Mouse (Mus musculus): ENCODE data around the gene Rbm5. TPM values are rescaled to one million over a fixed set of nuclear protein-coding genes. Genes with fewer than 3 reads are reported as not detected.
A peak's percentile ranks its signal among the peaks of the same experiment; 100 is the strongest.

The Rbm5 gene
- polyA plus RNA-seq, 1 experiment from 2014 or later: 241 TPM

DNA sequence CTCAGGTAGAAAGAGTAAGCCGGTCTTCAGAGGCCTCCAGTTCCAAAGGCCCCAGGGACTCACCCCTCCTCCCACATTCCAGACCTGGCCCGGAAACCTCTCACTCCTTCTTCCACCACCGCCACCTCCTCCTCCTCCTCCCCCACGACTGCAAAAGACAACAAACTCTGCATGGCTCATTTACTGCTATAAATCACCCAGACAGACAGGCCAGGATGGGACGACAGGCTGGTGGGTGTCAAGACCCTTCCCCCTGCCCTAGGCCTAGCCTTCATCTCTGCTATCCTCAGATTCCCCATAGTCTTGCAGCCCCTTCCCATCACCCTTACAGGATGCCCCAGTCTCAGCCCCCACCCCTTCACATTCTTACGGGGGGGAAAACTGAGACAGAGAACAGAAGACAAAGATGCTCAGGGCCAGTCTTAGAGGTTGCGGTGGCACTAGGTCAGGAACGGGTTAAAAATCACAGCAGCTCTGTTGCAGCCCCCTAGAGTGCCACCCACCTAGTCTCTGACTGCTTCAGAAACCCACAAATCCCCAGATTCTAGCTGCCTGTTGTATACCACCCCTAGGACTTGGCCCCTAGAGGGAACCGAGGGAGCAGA lies 71.3 kb downstream of the Rbm5 start:
- Histone ChIP-seq H3K36me3 (ENCODE audit: control insufficient read depth, insufficient read depth, low read length) (peaks cover 38% of the 10 kb centered on the region), H3K4me2 (ENCODE audit: low read length) (peak overlapping the region; percentile 35), H3K27me3 (ENCODE audit: control insufficient read depth, insufficient read depth, low read length) (no peaks in the 10 kb centered on the region), H3K27ac (replicated peaks; ENCODE audit: low read depth, low read length) (no peak overlapping the region), H3K9ac (replicated peaks; ENCODE audit: low read length) (peak overlapping the region; percentile 12), H3K4me1 (ENCODE audit: control insufficient read depth, insufficient read depth, low read length) (peaks cover 59% of the 10 kb centered on the region), H3K4me3 (replicated peaks; ENCODE audit: low read depth, low read length) (no peak overlapping the region), H3K9me3 (ENCODE audit: control insufficient read depth, low read length) (no peaks in the 10 kb centered on the region)
- DNase-seq (no peak), ATAC-seq (ENCODE audit: low FRiP score, low TSS enrichment) (no peak)
- WGBS: 8% methylated on average over 9 of the region's 9 CpGs

GRCm38 (mm10) chr9:107698611-107699190 lies 72.1 kb downstream of the Rbm5 start:
- Histone ChIP-seq H3K36me3 (ENCODE audit: control insufficient read depth, insufficient read depth, low read length) (peaks cover 31% of the 10 kb centered on the region), H3K9ac (replicated peaks; ENCODE audit: low read length) (peak overlapping the region; percentile 34; the same call in 1 of the 2 replicates), H3K4me1 (ENCODE audit: control insufficient read depth, insufficient read depth, low read length) (peaks cover 60% of the 10 kb centered on the region), H3K27me3 (ENCODE audit: control insufficient read depth, insufficient read depth, low read length) (no peaks in the 10 kb centered on the region), H3K27ac (replicated peaks; ENCODE audit: low read depth, low read length) (peak overlapping the region; percentile 55), H3K4me2 (ENCODE audit: low read length) (peak overlapping the region; percentile 35), H3K9me3 (ENCODE audit: control insufficient read depth, low read length) (no peaks in the 10 kb centered on the region), H3K4me3 (replicated peaks; ENCODE audit: low read depth, low read length) (no peak overlapping the region)
- 13% methylated on average over 14 of the region's 14 CpGs for WGBS
- DNase-seq (no peak), ATAC-seq (ENCODE audit: low FRiP score, low TSS enrichment) (no peak)

DNA sequence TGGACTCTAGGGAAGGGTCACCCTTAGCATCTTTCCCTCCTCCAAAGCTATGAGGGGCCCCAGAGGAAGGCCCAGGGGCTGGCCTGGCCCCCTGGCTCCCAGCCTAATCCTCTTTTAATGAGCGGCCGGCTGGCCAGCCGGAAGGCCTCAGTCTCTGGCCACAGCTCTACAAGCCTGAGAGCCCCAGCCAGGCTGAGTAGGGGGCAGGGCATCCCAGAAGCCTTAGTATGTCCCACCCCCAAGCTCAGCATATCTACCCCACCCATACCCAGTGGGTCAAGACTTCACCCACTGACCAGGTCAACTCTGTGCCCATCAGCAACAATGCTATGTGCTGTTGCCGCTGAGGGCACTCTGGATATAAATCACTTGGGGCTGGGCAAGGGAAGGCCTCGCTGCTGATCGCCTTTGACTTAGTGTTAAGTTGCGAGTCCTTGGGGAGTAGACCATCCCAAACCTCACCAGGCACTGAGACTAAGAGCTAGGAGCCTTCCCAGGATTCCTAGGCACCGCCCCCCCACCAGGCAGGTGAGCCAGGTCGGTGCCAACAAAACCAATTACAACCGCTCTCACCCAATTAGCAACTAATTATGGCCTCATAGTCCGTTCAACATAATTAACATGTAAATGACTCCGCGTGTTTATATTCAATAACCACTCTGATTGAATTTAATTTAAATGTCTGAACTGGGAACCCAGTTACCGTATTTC lies 72.8 kb downstream of the Rbm5 start:
- no peaks in the 10 kb centered on the region for H3K9me3 ChIP-seq (ENCODE audit: control insufficient read depth, low read length)
- no peak overlapping the region for H3K4me3 ChIP-seq (replicated peaks; ENCODE audit: low read depth, low read length)
- H3K27ac ChIP-seq (replicated peaks; ENCODE audit: low read depth, low read length): peak overlapping the region; percentile 55; the same call in 1 of the 2 replicates
- H3K36me3 ChIP-seq (ENCODE audit: control insufficient read depth, insufficient read depth, low read length): peaks cover 24% of the 10 kb centered on the region
- H3K4me2 ChIP-seq (ENCODE audit: low read length): peak overlapping the region; percentile 35
- peak overlapping the region; percentile 44; the same call in 1 of the 2 replicates for H3K9ac ChIP-seq (replicated peaks; ENCODE audit: low read length)
- DNase-seq (peak; percentile 47), ATAC-seq (ENCODE audit: low FRiP score, low TSS enrichment) (no peak)
- H3K27me3 ChIP-seq (ENCODE audit: control insufficient read depth, insufficient read depth, low read length): no peaks in the 10 kb centered on the region
- 7% methylated on average over 14 of the region's 14 CpGs for WGBS
- H3K4me1 ChIP-seq (ENCODE audit: control insufficient read depth, insufficient read depth, low read length): peaks cover 66% of the 10 kb centered on the region

DNA sequence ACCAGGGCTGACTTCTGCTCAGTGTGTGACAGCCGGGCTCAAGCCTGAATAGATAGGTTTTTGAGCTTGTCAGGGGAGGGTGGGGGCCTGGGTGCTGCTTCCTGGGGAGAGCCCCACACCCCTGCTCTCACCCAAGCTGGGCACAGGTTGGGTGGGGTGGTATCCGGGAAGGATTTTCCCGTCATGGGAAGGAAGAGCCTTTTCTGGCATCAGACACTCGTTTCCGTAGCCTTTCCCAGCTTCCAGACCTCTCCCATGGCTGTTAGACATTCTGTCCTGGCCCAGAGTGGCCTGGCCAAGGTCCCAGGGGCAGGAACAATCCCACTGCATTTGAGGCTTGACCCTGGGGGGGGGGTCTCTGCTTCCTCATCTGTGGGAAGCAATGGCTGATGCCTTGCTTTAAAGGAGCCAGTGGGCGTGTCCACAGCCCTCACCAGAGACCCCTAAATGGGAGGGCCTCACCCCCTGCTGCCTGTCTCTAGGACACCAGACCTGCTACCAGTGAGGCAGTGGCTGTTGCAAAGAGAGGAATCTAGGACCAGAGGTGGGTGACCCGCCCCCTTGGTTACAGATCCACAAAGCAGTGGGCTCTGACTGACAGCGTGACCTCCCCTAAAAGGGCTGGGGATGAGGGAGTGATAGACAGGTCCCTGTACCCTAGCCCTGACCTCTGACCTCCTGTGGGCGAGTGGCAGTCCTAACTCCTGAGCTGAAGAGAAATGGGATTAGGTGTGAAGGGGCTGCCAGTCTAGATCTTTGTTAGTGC lies 73.8 kb downstream of the Rbm5 start:
- Histone ChIP-seq H3K4me3 (replicated peaks; ENCODE audit: low read depth, low read length) (no peak overlapping the region), H3K27ac (replicated peaks; ENCODE audit: low read depth, low read length) (no peak overlapping the region), H3K36me3 (ENCODE audit: control insufficient read depth, insufficient read depth, low read length) (peaks cover 22% of the 10 kb centered on the region), H3K4me1 (ENCODE audit: control insufficient read depth, insufficient read depth, low read length) (peaks cover 62% of the 10 kb centered on the region), H3K27me3 (ENCODE audit: control insufficient read depth, insufficient read depth, low read length) (no peaks in the 10 kb centered on the region), H3K9me3 (ENCODE audit: control insufficient read depth, low read length) (no peaks in the 10 kb centered on the region), H3K4me2 (ENCODE audit: low read length) (no peak overlapping the region), H3K9ac (replicated peaks; ENCODE audit: low read length) (no peak overlapping the region)
- DNase-seq (no peak), ATAC-seq (ENCODE audit: low FRiP score, low TSS enrichment) (no peak)
- WGBS: 17% methylated on average over 9 of the region's 9 CpGs

- H3K4me1 ChIP-seq (ENCODE audit: control insufficient read depth, insufficient read depth, low read length): peaks cover 58% of the 10 kb centered on the region
- peaks cover 26% of the 10 kb centered on the region for H3K36me3 ChIP-seq (ENCODE audit: control insufficient read depth, insufficient read depth, low read length)
- no peak overlapping the region for H3K4me3 ChIP-seq (replicated peaks; ENCODE audit: low read depth, low read length)
- H3K4me2 ChIP-seq (ENCODE audit: low read length): no peak overlapping the region
- H3K27me3 ChIP-seq (ENCODE audit: control insufficient read depth, insufficient read depth, low read length): no peaks in the 10 kb centered on the region
- H3K9me3 ChIP-seq (ENCODE audit: control insufficient read depth, low read length): no peaks in the 10 kb centered on the region
- no peak overlapping the region for H3K27ac ChIP-seq (replicated peaks; ENCODE audit: low read depth, low read length)
- 26% methylated on average over 6 of the region's 6 CpGs for WGBS
- DNase-seq: no peak
- H3K9ac ChIP-seq (replicated peaks; ENCODE audit: low read length): no peak overlapping the region
- no peak for ATAC-seq (ENCODE audit: low FRiP score, low TSS enrichment)
Observed at GRCm38 (mm10) chr9:107696106-107696479, 74.7 kb downstream of the Rbm5 start.

- WGBS: 76% methylated on average over 12 of the region's 12 CpGs
- no peak for DNase-seq
Observed at GRCm38 (mm10) chr9:107695441-107696105, 75.2 kb downstream of the Rbm5 start.

DNA sequence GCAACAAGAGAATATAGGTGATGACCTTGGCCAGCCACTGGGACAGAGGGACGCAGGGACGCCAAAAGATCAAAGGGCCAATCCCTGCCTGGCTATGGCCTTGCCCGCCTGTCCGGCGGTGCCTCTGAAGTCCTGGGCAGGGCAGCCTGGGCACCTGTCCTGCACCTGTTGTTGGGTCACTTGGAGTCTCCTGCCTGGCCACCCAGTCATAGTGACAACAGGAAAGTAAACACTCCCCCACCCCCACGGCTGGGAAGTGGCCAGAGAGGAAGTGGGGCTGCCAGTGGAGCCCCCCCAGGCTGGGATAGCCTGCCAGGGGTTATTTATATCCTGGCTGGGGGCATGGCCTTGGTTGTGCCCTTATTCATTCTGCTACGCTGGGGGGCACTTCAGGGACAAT lies 76.2 kb downstream of the Rbm5 start:
- 70% methylated on average over 7 of the region's 7 CpGs for WGBS
- no peaks in the 10 kb centered on the region for H3K27me3 ChIP-seq (ENCODE audit: control insufficient read depth, insufficient read depth, low read length)
- H3K4me2 ChIP-seq (ENCODE audit: low read length): no peak overlapping the region
- DNase-seq (no peak), ATAC-seq (ENCODE audit: low FRiP score, low TSS enrichment) (no peak)
- peaks cover 49% of the 10 kb centered on the region for H3K4me1 ChIP-seq (ENCODE audit: control insufficient read depth, insufficient read depth, low read length)
- peaks cover 37% of the 10 kb centered on the region for H3K36me3 ChIP-seq (ENCODE audit: control insufficient read depth, insufficient read depth, low read length)
- no peak overlapping the region for H3K9ac ChIP-seq (replicated peaks; ENCODE audit: low read length)
- H3K4me3 ChIP-seq (replicated peaks; ENCODE audit: low read depth, low read length): no peak overlapping the region
- no peaks in the 10 kb centered on the region for H3K9me3 ChIP-seq (ENCODE audit: control insufficient read depth, low read length)
- H3K27ac ChIP-seq (replicated peaks; ENCODE audit: low read depth, low read length): no peak overlapping the region

More at GRCm38 (mm10) chr9:107695441-107696105, 75.2 kb downstream of the Rbm5 start:
- no peak for ATAC-seq (ENCODE audit: low FRiP score, low TSS enrichment)
- H3K9me3 ChIP-seq (ENCODE audit: control insufficient read depth, low read length): no peaks in the 10 kb centered on the region
- H3K36me3 ChIP-seq (ENCODE audit: control insufficient read depth, insufficient read depth, low read length): peaks cover 28% of the 10 kb centered on the region
- H3K27ac ChIP-seq (replicated peaks; ENCODE audit: low read depth, low read length): no peak overlapping the region
- no peak overlapping the region for H3K4me3 ChIP-seq (replicated peaks; ENCODE audit: low read depth, low read length)
- peaks cover 58% of the 10 kb centered on the region for H3K4me1 ChIP-seq (ENCODE audit: control insufficient read depth, insufficient read depth, low read length)
- H3K4me2 ChIP-seq (ENCODE audit: low read length): no peak overlapping the region
- no peaks in the 10 kb centered on the region for H3K27me3 ChIP-seq (ENCODE audit: control insufficient read depth, insufficient read depth, low read length)
- H3K9ac ChIP-seq (replicated peaks; ENCODE audit: low read length): no peak overlapping the region

- no peak overlapping the region for H3K27ac ChIP-seq (replicated peaks; ENCODE audit: low read depth, low read length)
- H3K9me3 ChIP-seq (ENCODE audit: control insufficient read depth, low read length): no peaks in the 10 kb centered on the region
- no peak overlapping the region for H3K4me2 ChIP-seq (ENCODE audit: low read length)
- H3K36me3 ChIP-seq (ENCODE audit: control insufficient read depth, insufficient read depth, low read length): peaks cover 43% of the 10 kb centered on the region
- WGBS: 48% methylated on average over 4 of the region's 4 CpGs
- no peak overlapping the region for H3K9ac ChIP-seq (replicated peaks; ENCODE audit: low read length)
- ATAC-seq (ENCODE audit: low FRiP score, low TSS enrichment): no peak
- H3K4me3 ChIP-seq (replicated peaks; ENCODE audit: low read depth, low read length): no peak overlapping the region
- H3K27me3 ChIP-seq (ENCODE audit: control insufficient read depth, insufficient read depth, low read length): no peaks in the 10 kb centered on the region
- H3K4me1 ChIP-seq (ENCODE audit: control insufficient read depth, insufficient read depth, low read length): peaks cover 38% of the 10 kb centered on the region
- DNase-seq: no peak
Observed at GRCm38 (mm10) chr9:107693433-107693987, 77.3 kb downstream of the Rbm5 start.

Measured in midbrain, embryonic 14.5 days (tissue).